Mouse (Mus musculus): Measurements from ENCODE around the gene Lyz2.

DNA sequence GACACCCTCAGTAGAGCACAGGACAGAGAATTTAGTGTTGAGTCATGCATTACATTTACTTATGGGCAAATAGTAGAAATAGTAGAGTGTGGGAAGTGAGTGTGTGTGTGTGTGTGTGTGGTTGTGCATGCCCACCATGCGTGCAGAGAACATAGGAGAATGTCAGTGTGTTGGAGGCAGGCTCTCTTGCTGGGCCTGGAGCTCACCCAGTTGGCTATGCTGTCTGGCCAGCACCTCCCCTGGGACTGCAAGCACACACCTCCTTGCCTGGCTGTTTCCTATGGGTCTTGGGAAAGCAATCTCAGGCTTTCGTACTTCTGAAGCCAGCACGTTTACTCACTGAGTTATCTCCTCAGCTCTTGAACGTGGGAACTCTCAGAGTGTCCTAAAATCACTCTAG lies 47.3 kb downstream of the Lyz2 start:
- no peak for TF ChIP-seq POLR2A (IDR thresholded peaks at IDR 0.05; ENCODE audit: insufficient read depth, low read depth, low read length)
- TF ChIP-seq CTCF (IDR thresholded peaks at IDR 0.05), result no peak
- TF ChIP-seq EP300 (IDR thresholded peaks at IDR 0.05; ENCODE audit: insufficient read depth, low read depth, low read length), result no peak
